Mouse (Mus musculus): ENCODE results near the gene Med27.
"Not testable (repeated sequence)": the region's sequence is repeated elsewhere in the genome, so short reads cannot be mapped to it uniquely, and the experiment has no call there.

The Med27 gene

GRCm38 (mm10) chr2:29521486-29521885 is 174.9 kb downstream of the Med27 start:
- no peak for DNase-seq (ENCODE audit: low spot score)

- DNase-seq (ENCODE audit: low spot score), result no peak
Measured at GRCm38 (mm10) chr2:29523918-29524811, 177.5 kb downstream of the Med27 start.

GRCm38 (mm10) chr2:29525273-29525805 is 178.7 kb downstream of the Med27 start:
- DNase-seq (ENCODE audit: low spot score), result no peak

- no peak for DNase-seq (ENCODE audit: low spot score)
Measured at GRCm38 (mm10) chr2:29526266-29526665, 179.6 kb downstream of the Med27 start.

GRCm38 (mm10) chr2:29527480-29527879 is 180.9 kb downstream of the Med27 start:
- not testable (repeated sequence) for DNase-seq (ENCODE audit: low spot score)

- DNase-seq (ENCODE audit: low spot score), result no peak
Measured at GRCm38 (mm10) chr2:29528811-29529210, 182.2 kb downstream of the Med27 start.

- DNase-seq (ENCODE audit: low spot score), result not testable (repeated sequence)
Measured at GRCm38 (mm10) chr2:29529788-29530187, 183.2 kb downstream of the Med27 start.

GRCm38 (mm10) chr2:29532173-29532572 is 185.6 kb downstream of the Med27 start:
- no peak for DNase-seq (ENCODE audit: low spot score)

GRCm38 (mm10) chr2:29532921-29533320 is 186.3 kb downstream of the Med27 start:
- no peak for DNase-seq (ENCODE audit: low spot score)

GRCm38 (mm10) chr2:29535566-29536244 is 189.1 kb downstream of the Med27 start:
- DNase-seq (ENCODE audit: low spot score), result no peak

- no peak for DNase-seq (ENCODE audit: low spot score)
Measured at GRCm38 (mm10) chr2:29536481-29536880, 189.9 kb downstream of the Med27 start.

GRCm38 (mm10) chr2:29537334-29537733 is 190.7 kb downstream of the Med27 start:
- no peak for DNase-seq (ENCODE audit: low spot score)

GRCm38 (mm10) chr2:29542039-29542438 is 195.4 kb downstream of the Med27 start:
- DNase-seq (ENCODE audit: low spot score), result no peak

- no peak for DNase-seq (ENCODE audit: low spot score)
Measured at GRCm38 (mm10) chr2:29546571-29546970, 200.0 kb downstream of the Med27 start.

- no peak for DNase-seq (ENCODE audit: low spot score)
Measured at GRCm38 (mm10) chr2:29551816-29552585, 205.4 kb downstream of the Med27 start.

- DNase-seq (ENCODE audit: low spot score), result no peak
Measured at GRCm38 (mm10) chr2:29553945-29554634, 207.5 kb downstream of the Med27 start.

GRCm38 (mm10) chr2:29558561-29558960 is 211.9 kb downstream of the Med27 start:
- DNase-seq (ENCODE audit: low spot score), result no peak

GRCm38 (mm10) chr2:29559955-29560354 is 213.3 kb downstream of the Med27 start:
- DNase-seq (ENCODE audit: low spot score), result no peak

GRCm38 (mm10) chr2:29561468-29561867 is 214.8 kb downstream of the Med27 start:
- DNase-seq (ENCODE audit: low spot score), result no peak

- no peak for DNase-seq (ENCODE audit: low spot score)
Measured at GRCm38 (mm10) chr2:29563986-29564385, 217.4 kb downstream of the Med27 start.

- DNase-seq (ENCODE audit: low spot score), result no peak
Measured at GRCm38 (mm10) chr2:29565570-29566433, 219.2 kb downstream of the Med27 start.
